Mouse (Mus musculus): ENCODE measurements around the gene Scarb1.

Gene Scarb1

GRCm38 (mm10) chr5:125230463-125230862 is 110.4 kb downstream of the Scarb1 start:
- DNase-seq, result no peak

GRCm38 (mm10) chr5:125229097-125229496 is 111.8 kb downstream of the Scarb1 start:
- no peak for DNase-seq

- DNase-seq, result no peak
These were observed 113.2 kb downstream of the Scarb1 start for GRCm38 (mm10) chr5:125227699-125228098.

All from heart, adult 11 months (tissue).